Mouse (Mus musculus) cerebellum, adult 2 months (tissue): ENCODE measurements at regions not wholly inside any gene's neighbourhood (a gene's known extent, or its start where the extent isn't known, plus 50 kb on each side); places are given as distances from the start of the nearest gene placed in this dataset.

Experiments used
- CTCF ChIP-seq: fragments of 200-500 bp; IDR thresholded peaks from 2 replicates; pipeline ENCODE4 v1.5.1; 2011; ENCODE audit warnings: low read depth, mild to moderate bottlenecking, control low read depth, low read length, moderate library complexity, borderline replicate concordance; ENCODE audit not compliant: insufficient read depth
- POLR2A ChIP-seq: fragments of 200-500 bp; IDR thresholded peaks from 2 replicates; pipeline ENCODE4 v1.6.1; 2011; ENCODE audit warnings: low read length, control low read depth, borderline replicate concordance; ENCODE audit not compliant: insufficient read depth

- no peak for TF ChIP-seq CTCF
- no peak for TF ChIP-seq POLR2A
These were observed 100.6 kb upstream of the Sertad2 start for GRCm38 (mm10) chr11:20442476-20442875.
